Mouse (Mus musculus): Measurements from ENCODE around the gene Mymk.
A peak's percentile ranks its signal among the peaks of the same experiment; 100 is the strongest.

Mymk gene

DNA sequence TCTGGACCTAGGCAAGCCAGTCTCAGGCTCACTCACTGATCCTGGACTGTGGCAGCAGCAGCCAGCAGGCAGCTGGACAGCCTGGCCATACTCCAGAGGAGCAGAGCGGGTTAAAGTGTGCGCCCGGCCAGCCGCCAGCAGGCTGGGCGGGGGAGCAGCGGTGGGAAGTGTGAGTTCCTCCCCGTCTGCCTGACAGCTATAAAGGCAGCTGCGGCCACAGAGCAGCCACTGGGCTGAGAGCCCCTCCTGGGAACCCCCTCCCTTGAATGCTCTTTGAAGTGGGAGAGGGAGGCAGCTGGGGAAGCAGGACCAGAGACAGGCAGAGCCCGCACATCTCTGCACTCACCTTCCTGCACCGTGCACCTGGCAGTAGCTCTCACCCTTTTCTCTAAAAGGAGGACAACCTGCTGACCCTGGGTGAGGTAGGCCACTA lies 7.2 kb upstream of the Mymk start, which contains the start of gene Adamtsl2:
Gene Adamtsl2, plus strand, starts transcription at position 228 of the 433 bp plus-strand sequence.
- DNase-seq (ENCODE audit: extremely low read depth, low read depth) = no peak

- DNase-seq (ENCODE audit: extremely low read depth, low read depth) = no peak
Measured at GRCm38 (mm10) chr2:27078312-27078711, 6.3 kb upstream of the Mymk start.

- DNase-seq (ENCODE audit: extremely low read depth, low read depth) = no peak
Measured at GRCm38 (mm10) chr2:27077655-27078244, 5.8 kb upstream of the Mymk start.

DNA sequence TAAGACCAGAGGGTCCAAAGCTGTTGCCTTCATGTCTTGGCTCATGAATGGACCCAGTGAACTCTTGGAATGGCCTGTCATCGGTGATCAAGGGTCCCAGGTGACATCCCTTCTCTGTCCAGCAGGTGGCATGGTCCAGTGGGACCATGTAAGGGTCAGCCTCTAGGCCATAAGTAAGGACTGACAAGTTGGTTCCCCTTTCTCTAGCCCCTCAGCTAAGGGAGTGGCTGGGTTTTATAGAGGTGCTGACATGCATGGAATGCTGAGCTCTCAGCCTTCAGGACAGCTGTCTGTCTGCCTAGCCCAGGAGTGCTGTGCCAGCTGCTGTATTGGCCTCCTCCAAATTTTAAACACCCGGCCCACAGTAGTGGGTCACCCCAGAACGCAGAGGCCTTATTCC lies 3.5 kb upstream of the Mymk start:
- DNase-seq (ENCODE audit: extremely low read depth, low read depth) = peak; percentile 2

DNA sequence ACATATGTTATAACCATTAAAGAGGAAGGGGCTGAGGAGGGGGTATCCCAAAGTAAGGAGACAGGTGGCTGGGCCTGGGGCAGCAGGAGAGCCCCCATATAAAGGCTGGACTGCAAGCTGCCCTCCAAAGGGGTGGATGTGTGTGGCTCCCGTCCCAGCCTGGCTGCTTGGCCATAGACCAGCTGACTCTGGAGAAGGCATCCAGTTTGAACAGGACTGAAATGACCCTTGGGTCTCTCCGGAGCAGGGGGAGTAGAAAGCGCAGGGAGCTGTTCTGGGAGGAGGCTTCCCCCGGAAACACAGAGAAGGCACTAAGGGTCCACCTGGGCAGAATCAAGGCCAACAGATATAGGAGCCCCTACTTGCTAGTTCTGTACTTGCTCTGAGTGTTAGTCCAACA lies 2.8 kb upstream of the Mymk start:
- DNase-seq (ENCODE audit: extremely low read depth, low read depth) = no peak

GRCm38 (mm10) chr2:27073407-27073806 lies 1.4 kb upstream of the Mymk start:
- no peak for DNase-seq (ENCODE audit: extremely low read depth, low read depth)

GRCm38 (mm10) chr2:27071137-27071536 lies 842 bp downstream of the Mymk start:
- DNase-seq (ENCODE audit: extremely low read depth, low read depth) = peak; percentile 33

GRCm38 (mm10) chr2:27070247-27070813 lies 1.6 kb downstream of the Mymk start:
- DNase-seq (ENCODE audit: extremely low read depth, low read depth) = no peak

- no peak for DNase-seq (ENCODE audit: extremely low read depth, low read depth)
Measured at GRCm38 (mm10) chr2:27069646-27070045, 2.3 kb downstream of the Mymk start.

DNA sequence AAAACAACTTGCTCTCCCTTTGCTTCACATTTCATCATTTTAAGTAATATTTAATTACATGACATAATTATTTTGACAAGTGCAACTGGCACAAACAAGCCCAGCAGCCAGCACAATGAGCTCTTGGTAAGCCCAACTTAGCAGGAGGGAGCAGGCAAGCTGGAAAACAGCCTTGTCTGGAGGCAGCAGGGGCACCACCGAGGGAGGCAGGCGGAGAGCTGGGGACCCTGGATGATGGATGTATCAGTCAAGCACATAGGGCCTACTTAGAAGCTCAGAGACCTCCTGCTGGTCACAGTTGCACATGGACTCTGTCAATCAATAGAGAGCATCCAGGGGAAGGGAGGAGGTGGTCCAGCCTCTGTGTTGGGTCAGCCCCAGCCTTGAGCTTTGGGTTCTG lies 4.0 kb downstream of the Mymk start:
- no peak for DNase-seq (ENCODE audit: extremely low read depth, low read depth)

DNA sequence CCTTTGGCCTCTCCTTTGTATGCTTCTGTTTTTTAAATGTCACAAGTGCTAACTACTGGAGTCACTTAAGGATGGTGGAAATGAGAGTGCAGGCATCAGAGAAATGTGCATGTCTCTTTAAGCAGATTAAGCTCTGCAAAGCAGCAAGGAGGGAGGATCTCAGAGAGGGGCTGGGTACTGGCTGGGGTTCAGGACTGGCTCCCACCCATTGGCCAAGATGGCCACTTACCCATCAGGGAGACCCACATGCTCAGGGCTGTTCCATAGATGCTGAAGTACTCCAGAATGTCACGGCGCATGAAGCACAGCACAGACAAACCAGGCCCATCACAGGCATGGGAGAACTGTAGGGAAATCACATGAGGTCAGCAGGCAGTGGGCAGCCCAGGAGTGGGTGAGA lies 4.9 kb downstream of the Mymk start:
- no peak for DNase-seq (ENCODE audit: extremely low read depth, low read depth)

GRCm38 (mm10) chr2:27059187-27059586 lies 12.8 kb downstream of the Mymk start:
- no peak for DNase-seq (ENCODE audit: extremely low read depth, low read depth)

DNA sequence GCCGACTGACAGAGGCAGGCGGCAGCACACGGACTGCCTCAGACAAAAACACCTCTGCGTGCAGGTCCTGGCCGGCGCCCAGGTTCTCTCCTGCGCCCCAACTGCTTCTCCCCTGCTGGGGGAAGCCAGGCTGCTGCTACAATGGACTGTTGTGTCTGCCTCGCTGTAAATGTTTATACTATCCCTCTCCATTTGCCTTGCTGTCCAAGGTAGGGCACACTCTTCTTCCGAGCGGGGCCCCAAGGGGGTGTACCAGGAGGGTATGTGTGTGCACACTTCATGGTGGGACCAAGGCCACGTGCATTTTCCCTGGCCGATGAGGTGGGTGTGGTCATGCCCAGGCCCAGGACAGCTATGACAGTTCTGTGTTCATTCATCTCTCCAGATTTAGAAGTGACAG lies 13.2 kb downstream of the Mymk start:
- no peak for DNase-seq (ENCODE audit: extremely low read depth, low read depth)

DNA sequence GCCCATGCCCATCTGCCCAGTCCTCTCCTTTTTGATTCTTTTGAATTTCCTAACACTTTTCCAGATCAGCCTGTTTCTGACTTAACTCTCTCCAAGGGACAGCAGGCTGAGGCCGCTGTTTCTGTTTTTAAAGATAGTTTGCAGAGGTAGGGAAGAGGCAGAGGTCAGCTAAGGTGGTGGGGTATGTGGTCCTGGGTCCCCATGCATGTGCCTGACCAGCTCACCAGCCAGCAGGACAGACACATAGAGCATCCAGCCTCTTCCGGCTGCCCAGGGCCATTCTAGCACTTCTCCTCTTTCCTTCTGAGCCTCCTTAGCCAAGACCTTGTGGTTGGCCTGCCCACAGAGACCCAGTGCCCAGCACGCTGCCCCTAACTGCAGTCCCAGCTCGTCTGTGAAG lies 13.7 kb downstream of the Mymk start:
- DNase-seq (ENCODE audit: extremely low read depth, low read depth) = no peak

DNA sequence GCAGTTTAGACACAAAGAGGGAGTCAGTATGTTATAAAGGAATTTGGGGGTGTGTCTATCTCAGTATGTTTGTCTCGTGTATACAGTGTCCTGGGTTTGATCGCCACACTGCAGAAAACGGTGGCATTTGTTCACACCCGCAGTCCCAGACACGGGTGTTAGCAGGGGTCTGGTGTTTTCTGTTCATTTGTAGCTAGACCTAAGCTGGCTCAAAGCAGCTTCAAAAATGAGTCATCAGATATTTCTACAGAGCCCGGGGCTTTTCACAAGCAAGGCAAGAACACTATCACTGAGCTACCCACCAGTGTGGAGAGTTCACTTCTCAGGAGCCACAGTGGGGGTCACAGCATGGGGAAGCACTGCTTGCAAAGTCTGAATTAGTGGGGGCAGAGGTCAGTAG lies 22.6 kb downstream of the Mymk start:
- no peak for DNase-seq (ENCODE audit: extremely low read depth, low read depth)

- DNase-seq (ENCODE audit: extremely low read depth, low read depth) = no peak
Measured at GRCm38 (mm10) chr2:27045979-27046770, 25.8 kb downstream of the Mymk start.

DNA sequence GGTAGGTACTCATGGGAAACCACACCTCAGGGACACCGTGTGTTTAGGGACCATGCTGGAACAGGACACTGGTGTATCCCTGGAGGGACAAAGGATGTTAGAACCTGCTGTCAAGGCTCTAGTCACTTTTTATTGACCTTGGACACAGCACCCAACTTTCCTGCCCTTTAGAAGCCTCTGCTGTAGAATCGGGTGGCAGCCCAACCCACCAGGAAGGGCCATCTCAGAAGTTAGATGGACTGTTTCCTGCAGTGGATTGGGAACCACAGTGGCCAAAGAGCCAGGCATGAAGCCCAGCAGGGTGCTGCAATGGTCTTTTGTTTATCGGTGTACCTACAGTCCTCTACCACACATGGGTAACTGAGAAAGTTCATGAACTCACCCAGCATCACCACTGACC lies 27.3 kb downstream of the Mymk start:
- no peak for DNase-seq (ENCODE audit: extremely low read depth, low read depth)

GRCm38 (mm10) chr2:27044166-27044565 lies 27.8 kb downstream of the Mymk start:
- DNase-seq (ENCODE audit: extremely low read depth, low read depth) = no peak

GRCm38 (mm10) chr2:27043461-27043860 lies 28.5 kb downstream of the Mymk start:
- no peak for DNase-seq (ENCODE audit: extremely low read depth, low read depth)

- no peak for DNase-seq (ENCODE audit: extremely low read depth, low read depth)
Measured at GRCm38 (mm10) chr2:27042131-27042844, 29.7 kb downstream of the Mymk start.

DNA sequence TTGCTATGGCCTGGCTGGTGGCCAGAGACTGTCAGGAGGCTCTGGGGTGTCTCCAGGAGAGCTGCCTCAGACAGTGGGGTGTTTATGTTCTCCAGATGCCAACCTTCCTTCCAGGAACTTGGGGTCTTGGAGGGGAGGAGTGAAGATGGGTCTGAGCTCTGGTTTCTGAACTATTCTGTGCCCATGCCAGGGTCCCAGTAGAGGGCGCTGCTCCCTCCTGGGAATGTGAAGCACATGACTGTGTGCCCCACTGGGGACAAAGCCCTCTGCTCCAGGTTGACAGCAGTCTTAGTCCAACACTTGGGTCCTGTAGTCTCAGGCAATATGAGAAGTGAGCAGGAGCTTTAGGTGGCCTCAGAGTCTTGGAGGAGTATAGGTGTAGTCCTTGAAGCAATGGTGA lies 32.7 kb downstream of the Mymk start:
- DNase-seq (ENCODE audit: extremely low read depth, low read depth) = no peak

GRCm38 (mm10) chr2:27038596-27038995 lies 33.4 kb downstream of the Mymk start:
- no peak for DNase-seq (ENCODE audit: extremely low read depth, low read depth)

Measured in MEL-GATA-1-ER (cell line).